Mouse (Mus musculus): ENCODE measurements at regions not wholly inside any gene's neighbourhood (a gene's known extent, or its start where the extent isn't known, plus 50 kb on each side); places are given as distances from the start of the nearest gene placed in this dataset.

- no peak for DNase-seq (ENCODE audit: low spot score)
- intact Hi-C loops (cut with DNase I), result loop anchor here (5.0 kb wide), 1 partner anchor 42 kb away; no protein-coding TSS in a partner anchor
Measured at GRCm38 (mm10) chr6:67088741-67089455, 51.6 kb upstream of the Gadd45a start.

GRCm38 (mm10) chr6:67087837-67088440 is 50.7 kb upstream of the Gadd45a start:
- intact Hi-C loops (cut with DNase I), result loop anchor here (2.0 to 5.0 kb wide), 2 partner anchors 13 to 41 kb away; no protein-coding TSS in a partner anchor

GRCm38 (mm10) chr6:67087393-67087792 is 50.1 kb upstream of the Gadd45a start:
- DNase-seq (ENCODE audit: low spot score), result no peak
- intact Hi-C loops (cut with DNase I), result loop anchor here (2.0 to 5.0 kb wide), 2 partner anchors 13 to 40 kb away; no protein-coding TSS in a partner anchor

More at GRCm38 (mm10) chr6:67087837-67088440, 50.7 kb upstream of the Gadd45a start:
- no peak for DNase-seq (ENCODE audit: low spot score)

All from heart, postnatal 25 days (tissue).